Comparison of ENCODE assay signal across 9 mouse cellular contexts in the genomic region with DNA sequence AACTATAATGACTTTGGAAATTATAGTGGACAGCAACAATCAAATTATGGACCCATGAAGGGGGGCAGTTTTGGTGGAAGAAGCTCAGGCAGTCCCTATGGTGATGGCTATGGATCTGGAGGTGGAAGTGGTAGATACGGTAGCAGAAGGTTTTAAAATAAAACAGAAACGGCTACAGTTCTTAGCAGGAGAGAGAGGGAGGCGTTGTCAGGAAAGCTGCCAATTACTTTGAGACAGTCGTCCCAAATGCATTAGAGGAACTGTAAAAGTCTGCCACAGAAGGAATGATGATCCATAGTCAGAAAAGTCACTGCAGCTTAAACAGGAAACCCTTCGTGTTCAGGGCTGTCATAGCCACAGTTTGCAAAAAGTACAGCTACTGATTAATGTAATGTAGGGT. TPM values are rescaled to one million over a fixed set of nuclear protein-coding genes. Genes with fewer than 3 reads are reported as not detected.
A peak's percentile ranks its signal among the peaks of the same experiment; 100 is the strongest.
DNase-seq lines count a peak whose midpoint lies in the region.
"Not testable (repeated sequence)": the region's sequence is repeated elsewhere in the genome, so short reads cannot be mapped to it uniquely, and the experiment has no call there.
"Had no signal": no experiment of that assay in that cellular context is flagged by ENCODE, and none has a peak within 500 bp of the region (broad histone marks: within the 10 kb centered on the region; RNA-seq: fewer than 3 reads in every experiment).

No protein-coding gene starts in this region.

- peak; percentile 77 for DNase-seq in brain, adult 2 months (ENCODE audit: low read depth, low spot score)
- peak; percentile 14 to 48 for DNase-seq in frontal cortex, adult 2 months (ENCODE audit: extremely low spot score in 1 of 2, low spot score in 1 of 2)
- peak; percentile 11 for DNase-seq in layer of hippocampus, adult 9-11 months
- DNase-seq in left cerebral cortex, postnatal 25 days (ENCODE audit: low spot score in 2 of 2): peak; percentile 16 to 61
- peak; percentile 55 for DNase-seq in telencephalon, adult 2 months (ENCODE audit: low read depth, low spot score)

- intact Hi-C loops in left cerebral cortex, postnatal 25 days (cut with DNase I): not testable (repeated sequence)

RNA-seq across cellular contexts. Expression of a gene that starts 24.1 kb away (rescaled TPM):
- 4.5 and 6.6 TPM in 2 replicates for polyA plus RNA-seq in frontal cortex, adult 2 months (2012; rRNA removed)
- total RNA-seq in left cerebral cortex, postnatal 25 days (2021): 1 to 10 TPM; 3.4 TPM
- total RNA-seq: MEL had no signal
- polyA plus RNA-seq: activated CD4-positive, CD25-positive, alpha-beta regulatory T cell, adult 4 months; CD4-positive, CD25-positive, alpha-beta regulatory T cell, adult 4 months; G1E had no signal

Comparison
In these comparisons a context has a peak if more than half of its experiments do, and no peak if none do; other contexts are left out.
1. Peak in every context shown above with its lines: DNase-seq.
2. DNase-seq: peak in every context shown above with its lines; median percentile 77 in brain, adult 2 months; 55 in telencephalon, adult 2 months; 38 in left cerebral cortex, postnatal 25 days; 31 in frontal cortex, adult 2 months; 11 in layer of hippocampus, adult 9-11 months.